Mouse (Mus musculus): Measurements from ENCODE around the gene Rtn3.
"Not testable (repeated sequence)": the region's sequence is repeated elsewhere in the genome, so short reads cannot be mapped to it uniquely, and the experiment has no call there.

The Rtn3 gene

DNA sequence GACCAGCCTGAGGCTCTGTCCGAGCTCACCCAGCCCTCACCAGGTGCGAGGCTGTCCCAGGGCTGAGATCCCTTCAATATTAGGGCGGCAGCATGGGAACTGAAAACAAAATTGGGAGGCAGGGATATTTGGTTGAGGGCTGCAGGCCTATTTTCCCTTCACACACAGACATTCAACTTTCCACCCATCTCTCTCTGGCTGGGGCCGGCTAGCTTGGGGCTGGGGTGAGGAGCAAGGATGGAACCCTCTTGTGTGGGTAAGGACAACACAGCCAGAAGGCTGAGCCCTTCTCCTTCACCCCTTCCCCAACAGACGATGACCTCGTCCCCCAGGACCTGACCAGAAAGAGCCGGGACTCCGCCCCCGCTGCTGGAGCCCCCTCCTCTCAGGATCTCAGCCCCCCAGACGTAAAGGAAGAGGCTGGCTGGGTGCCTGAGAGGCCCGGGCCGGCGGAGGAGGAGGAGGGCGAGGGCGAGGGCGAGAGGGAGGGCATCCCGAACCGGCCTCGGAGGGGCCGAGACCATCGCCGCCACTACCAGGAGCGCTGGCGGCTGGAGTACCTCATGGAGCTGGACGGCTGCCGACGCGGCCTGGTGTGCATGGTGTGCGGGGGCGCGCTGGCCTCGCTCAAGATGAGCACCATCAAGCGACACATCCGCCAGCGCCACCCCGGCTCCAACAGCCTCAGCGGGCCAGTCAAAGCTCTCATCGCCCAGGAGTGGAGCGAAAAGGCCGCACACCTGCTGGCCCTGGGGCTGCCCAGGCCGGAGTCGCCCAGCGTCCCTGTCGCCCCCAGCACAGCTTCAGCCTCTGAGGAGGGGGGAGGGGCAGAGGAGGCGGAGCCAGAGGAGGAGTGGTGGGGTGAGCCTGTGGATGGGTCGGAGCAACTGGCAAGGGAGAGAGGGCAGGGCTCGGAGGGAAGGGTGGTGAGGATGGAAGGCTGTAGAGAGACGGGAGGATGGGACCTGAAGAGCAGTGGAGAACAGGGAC lies 61.2 kb downstream of the Rtn3 start:
- DNase-seq: peak; percentile 45

DNA sequence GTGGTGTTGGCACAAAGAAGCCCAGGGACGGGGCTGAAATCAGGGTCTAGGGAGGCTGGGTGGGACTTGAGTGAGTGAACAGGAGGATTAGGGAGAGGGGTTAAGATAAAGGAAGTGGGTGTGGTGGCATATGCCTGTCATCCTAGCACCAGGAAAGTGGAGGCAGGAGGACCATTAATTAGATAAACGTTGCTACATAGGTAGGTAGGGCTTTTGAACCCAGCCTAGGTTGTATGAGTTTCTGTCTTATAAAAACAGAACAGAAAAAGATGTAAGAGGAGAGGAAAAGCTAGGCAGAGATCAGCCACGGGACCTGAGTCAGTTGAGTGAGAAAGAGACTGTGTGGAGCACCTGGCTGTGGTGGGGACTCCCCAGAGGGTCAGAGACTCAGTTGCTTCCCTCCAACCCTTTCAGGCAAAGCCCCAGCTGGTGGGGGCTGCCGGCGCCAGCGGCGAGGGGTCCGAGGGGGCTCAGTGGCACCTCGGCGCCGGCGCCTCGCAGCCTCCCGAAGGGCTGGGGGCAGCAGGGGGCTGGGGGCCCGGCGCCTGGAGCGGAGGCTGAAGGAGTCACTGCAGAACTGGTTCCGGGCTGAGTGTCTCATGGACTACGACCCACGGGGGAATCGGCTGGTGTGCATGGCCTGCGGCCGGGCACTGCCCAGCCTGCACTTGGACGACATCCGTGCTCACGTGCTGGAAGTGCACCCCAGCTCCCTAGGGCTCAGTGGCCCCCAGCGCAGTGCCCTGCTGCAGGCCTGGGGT lies 62.1 kb downstream of the Rtn3 start:
- no peak for DNase-seq

DNA sequence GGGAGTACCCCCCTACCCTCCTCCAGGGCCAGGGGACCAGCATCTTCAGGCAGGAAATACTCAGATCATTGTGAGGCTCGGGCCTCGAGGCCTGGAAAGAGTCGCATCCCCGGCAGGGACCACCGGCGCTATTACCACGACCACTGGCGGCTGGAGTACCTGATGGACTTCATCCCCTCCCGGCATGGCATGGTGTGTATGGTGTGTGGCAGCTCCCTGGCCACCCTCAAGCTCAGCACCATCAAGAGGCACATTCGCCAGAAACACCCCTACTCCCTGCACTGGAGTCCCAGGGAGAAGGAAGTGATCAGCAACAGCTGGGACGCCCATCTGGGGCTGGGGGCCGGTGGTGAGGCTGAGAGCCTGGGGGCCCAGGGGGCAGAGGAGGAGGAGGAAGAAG lies 63.0 kb downstream of the Rtn3 start:
- peak; percentile 37 for DNase-seq

DNA sequence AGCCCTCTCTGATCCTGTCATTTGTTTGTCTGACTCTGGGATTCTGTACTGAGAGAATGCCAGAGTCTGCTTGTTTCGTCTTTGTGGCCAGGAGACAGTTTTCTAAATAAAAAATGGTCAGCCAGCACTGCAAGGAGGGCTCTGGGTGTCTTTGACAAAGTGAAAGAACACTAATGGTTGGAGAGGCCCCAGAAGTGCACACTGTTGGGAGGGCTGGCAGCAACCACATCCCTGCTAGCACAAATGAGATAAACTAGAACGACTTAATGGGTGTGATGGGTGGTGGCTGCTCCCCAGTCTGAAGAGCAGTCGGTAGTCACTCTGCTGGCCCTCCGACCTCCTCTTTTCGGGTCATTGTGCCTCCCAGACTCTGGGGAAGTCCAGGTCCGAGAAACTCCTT lies 63.9 kb downstream of the Rtn3 start:
- DNase-seq: peak; percentile 31

DNA sequence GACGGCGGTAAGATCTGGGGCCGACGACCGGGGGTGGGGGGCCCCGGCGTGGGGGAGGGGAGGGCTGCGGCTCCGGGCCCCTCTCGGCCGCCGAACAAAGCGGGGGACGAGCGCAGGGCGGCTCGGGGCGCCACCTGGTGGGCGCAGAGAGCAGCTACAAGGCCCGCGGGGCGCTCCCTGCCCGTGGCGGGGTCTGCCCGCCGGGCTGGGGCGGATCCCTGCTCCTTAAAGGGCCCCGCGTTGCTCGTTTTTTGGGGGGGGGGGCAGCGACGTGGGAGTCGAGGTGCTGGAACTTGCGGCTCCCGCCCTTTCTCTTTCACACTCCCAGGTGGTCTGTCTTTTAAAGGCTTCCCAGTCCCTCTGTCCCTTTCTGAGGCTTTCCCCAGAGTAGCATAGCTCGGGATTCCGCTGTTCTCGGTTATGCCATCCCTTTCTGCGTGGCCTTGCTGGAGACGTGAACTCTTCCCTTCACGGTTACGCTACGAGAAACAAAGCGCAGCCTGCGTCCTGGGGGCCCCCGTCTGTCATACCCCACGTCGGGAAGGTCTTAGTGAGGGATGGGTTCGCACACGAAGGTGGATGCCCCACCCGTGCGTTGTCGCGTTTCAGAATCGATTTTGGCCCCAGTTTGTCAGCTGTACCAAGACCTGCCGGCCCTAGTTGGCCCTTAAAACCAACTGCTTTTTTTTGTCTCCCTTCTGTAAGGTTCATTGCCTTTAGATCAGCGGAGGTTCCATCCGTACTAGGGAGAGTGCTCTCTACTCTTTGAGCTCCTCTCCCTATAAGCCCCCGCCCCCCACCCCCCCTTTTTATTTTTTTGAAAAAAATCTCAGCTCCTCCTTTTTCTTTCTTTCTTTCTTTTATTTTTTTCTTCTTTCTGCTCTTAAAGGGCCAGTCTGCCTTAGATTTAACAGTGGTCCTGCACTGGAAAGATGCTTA lies 64.9 kb downstream of the Rtn3 start:
- DNase-seq: peak; percentile 93

DNA sequence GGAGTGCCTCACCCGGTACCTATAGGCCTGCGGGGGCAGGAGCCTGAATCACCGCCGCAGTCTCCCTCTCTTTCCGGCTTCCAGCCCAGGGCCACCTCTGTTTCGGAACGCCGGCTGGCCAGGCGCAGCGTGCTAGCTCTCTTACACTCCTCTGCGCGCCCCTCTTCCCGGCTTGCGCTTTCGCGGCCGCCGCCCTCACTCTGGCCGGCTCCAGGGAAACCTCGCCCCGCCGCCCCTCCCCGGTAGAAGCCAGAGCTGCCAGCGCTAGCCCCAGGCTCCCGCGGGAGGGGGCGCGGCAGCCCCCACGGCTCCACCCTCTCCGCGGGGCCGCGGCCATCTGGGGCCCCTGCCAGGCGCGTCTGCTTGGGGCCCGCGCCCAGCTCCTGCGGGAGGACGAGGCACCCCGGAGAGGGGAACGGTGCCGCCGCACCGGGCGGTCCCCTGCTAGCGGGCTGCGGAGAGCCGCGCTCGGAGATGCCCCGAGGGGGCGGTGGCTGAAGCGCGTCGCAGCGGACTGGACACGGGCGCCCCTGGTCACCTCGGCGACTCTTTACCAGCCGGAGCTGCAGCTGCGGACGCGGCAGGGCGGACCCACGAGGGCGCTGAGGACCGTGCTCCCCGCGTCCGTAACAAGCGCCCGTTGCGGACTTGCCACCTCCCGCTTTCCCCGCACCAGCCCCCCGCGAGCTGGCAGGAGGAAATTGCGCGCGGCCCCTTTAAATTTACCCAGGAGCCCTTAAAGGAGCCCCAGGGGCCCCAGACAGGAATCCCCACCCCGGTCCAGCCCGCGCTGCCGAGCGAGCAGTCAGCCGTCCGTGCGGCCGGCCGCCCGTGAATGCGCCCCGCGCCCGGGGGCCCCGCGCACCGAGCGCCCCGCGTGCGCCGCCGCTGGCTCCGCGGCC lies 66.0 kb downstream of the Rtn3 start, which contains the start of gene 2700081O15Rik:
Gene 2700081O15Rik (plus strand): TSS at position 792 of the 902 bp plus-strand sequence.
- peak; percentile 83 for DNase-seq

DNA sequence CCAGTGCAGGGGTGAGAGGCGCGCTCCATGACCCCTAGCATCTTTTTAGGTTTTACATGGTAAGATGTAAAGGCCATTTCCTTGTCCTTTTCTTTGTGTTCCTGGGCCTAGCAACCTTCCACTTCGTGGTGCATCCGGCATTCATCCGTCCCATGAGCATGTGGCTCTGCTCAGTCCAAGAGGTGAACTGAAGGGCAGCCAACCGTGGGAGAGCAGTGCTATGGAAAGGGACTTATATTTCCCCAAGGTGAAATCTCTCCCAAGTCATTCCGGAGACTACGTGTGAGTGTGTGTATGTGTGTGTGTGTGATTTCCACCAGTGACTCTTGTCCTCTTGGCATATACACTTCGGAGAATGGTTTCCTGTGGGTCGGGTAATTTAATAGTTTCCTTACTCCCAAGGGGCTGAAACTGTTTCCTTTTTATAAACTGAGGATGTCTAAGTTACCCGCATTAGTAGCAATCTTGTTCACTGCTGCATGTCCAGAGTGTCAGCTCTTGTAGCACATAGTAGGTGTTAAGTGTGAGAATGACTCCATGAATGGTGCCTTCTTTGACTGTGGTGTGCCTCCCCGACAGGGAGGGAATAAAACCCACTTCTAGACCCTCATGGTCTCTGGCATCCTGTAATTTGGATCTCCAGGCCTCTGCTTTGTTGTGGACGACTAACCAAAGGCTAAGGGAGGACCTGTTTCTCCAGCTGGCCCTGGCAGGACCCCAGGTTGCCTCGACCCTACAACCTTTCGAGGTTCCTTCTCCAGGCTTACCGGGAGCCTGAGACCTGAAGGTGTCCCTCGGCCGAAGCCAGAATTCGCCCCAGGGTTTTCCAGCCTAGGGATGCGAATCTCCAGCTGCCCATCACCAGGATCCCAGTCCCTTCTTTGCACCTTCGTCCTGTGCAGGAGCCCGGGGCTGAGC lies 66.9 kb downstream of the Rtn3 start:
- DNase-seq: no peak

DNA sequence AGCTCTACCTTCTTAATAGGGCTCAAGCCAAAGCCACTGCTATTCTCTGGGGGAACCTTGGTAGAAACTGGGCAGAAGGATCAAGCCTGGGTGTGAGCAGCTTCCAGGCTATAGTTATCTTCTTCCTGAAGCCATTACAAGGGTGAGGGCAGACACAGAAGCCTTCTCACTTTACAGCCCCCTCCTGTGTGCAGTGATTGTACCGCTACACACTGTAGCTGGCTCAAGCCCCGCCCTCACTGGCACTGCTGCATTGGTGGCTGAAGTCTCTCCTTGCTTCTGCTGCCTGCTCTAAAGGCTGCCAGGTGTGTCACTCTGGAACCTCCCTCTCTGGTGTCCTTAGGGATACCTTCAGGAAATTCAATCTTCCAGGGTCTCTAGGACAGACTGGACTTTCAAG lies 70.7 kb downstream of the Rtn3 start:
- DNase-seq: no peak

DNA sequence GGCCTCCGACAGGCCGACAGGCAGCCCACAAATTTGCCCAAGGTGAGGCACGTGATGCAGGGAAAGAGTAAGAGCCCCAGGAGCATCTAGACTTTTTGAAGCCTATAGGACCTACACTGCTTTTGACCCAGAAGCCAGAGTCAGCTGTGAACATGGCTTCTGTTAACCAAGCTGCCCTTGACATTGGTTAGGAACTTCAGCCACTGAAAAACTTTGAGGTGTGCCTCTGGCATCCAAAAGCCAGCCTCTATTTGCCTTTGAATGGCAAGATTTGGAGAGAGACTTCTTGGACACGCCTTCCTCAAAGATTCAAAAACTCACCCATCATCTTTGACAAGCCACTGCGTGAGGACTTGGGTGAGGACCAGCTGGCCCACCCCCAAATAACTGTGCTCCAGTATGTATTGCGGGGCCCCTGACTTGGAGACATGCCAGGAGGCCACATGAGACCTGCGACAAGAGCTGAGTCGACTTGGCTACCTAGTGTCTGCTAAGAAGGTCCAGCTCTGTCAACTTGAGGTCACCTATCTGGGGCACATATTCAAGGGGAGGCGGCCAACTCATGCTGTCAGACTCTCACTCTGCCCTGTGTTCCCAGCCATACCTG lies 78.4 kb downstream of the Rtn3 start:
- DNase-seq: no peak

DNA sequence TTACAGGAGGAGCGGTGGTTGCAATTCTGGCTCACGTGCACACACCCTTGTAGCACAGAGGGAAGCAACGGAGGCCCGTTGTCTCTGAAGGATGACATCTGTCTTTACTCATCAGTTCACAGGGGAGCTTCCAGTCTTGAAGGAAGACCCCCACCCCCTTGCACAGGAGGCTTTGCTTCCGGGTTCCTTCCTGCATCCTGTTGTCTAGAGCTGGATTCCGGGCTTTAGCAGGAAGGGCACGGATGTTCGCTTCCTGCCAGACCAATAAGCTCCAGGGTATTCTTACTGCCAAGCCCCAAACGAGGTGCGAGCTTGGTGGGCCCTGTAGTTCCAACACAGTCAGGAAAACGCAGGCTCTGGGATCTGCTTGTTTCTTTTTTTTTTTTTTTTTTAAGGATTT lies 82.4 kb downstream of the Rtn3 start:
- no peak for DNase-seq

DNA sequence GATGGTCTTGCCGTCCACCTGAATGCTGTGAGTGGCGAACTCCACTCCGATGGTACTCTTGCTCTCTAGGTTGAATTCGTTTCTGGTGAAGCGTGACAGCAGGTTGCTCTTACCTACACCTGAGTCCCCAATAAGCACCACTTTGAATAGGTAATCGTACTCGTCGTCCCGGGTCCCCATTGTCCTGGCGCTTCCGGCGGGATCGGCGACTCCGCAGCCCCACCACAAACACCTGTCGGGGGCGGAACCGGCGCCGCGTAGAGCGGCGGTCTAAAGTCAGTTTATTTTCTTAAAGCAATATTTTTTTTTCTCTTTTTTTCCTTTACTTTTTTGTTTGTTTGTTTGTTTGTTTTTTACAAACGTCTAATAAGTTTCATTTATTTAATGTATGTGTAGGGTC lies 84.2 kb downstream of the Rtn3 start:
- DNase-seq: not testable (repeated sequence)

DNA sequence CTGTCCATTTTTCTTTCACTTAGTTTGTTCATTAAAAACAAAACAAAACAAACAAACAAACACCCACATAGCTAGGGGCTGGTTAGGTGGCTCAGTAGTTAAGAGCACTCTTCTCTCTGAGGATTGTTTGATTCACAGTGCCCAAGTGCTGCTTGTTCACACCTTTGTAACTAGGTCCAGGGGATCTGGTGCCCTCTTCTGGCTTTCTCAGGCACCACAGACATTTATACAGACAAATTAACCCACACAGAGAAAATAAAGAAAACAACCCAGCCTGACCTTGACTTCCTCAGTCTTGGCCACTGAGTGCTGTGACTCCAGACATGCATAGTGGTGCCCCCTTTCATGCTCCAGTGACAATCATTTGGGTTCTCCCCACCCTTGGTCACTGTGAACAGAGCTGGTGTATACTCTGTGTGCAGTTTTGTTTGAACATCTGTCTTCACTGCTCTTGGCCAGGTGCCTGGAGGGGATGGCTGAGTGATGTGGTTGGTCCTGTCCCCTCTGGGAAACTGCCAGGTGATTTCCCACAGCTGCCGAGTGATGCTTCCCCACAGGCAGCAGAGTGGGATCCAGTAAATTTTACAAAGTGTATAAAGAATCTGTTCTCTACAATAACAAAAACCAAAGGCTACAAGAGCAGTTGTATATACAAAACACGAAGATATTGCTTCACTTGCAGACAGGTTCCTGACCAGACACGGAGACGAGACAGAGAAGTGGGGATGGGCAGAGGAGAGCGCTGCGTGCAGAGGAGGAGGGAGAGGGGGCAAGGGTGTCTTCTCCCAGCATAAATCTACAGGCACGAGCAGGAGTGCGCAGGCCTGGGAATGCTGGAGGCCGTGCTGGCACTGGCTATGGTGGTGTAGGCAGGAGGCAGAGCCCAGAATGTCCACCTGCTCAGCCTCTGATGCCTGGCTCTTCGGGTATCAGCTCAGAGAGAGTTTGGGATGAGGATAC lies 85.9 kb downstream of the Rtn3 start:
- peak; percentile 46 for DNase-seq

DNA sequence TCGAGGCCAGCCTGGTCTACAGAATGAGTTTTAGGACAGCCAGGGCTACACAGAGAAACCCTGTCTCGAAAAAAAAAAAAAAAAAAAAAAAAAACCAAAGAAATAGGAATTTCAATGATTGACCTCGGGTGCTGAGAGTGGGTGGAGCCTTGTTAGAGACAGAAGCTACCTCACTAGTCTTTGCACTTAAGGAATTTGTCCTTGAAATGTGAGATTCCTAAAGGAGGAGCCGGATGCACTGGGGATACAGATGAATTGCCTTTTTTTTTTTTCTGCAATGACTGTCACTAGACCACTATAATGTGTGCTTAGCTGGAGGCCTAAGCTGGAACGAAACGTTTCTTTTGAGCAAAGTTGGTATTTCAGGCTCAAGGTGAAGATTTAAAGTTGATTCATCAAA lies 94.6 kb downstream of the Rtn3 start:
- DNase-seq: no peak

DNA sequence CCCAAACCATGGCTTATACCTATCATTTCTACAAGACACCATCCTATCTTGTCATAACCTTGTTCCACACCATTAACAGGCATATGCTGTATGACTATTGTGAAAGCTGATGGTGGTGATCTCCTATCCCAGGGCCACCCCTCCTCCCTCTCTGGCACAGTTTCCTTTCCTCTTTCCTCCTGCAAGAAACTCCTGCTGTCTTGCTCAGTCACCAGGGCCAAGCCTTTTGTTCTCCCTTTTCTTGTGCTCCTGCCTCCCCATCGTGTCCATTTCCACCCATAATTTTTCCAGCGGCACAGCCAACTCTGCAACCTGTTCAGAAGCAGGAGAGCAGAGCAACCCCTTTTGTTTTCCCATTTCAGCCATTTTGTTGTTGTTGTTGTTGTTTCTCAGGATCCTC lies 97.0 kb downstream of the Rtn3 start:
- DNase-seq: no peak

DNA sequence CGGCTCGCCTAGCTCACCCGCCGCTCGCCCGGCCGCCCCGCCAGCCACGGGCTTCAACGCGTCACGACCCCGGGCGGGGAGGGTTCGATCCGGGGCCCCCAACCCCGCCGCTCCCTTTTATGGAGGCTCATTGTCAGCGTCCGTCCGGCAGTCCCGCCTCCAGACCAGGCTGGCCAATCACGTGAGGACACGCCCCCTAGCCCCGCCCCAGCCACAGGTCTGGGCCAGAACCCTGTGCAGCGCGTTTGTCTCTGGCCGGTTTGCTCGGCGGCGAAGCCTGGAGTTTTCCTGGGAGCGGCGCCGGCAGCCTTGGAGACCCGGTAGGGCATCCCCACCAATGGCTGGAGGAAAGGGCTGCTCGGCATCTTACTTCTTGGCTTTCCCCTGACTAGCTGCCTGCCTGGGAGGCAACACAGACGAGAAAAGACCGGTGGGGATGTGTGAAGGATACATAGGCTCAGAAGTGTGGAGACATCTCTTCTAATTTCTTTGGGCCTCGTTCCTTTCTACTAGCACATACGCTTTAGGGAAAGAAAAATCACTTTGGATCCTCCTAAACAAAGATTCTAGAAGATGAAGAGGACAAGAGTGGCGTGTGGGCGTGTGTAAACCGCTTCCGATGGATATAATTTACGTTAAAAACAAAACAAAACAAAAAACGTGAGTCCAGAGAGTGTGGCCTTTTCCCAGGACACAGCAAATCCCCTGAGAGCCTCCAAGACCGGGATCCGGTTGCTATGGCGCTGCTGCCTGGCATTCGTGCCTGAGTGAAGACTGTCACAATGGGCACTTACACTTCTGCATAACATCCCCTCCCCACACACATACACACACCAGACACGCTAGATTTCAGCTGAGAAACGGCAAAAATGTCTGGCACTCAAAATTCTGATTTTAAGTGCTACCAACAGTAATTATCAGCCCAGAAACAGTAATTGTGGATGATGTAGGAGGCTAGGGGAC lies 99.9 kb downstream of the Rtn3 start, which contains the start of gene Spindoc:
Gene Spindoc (minus strand): TSS at position 92 of the 963 bp plus-strand sequence.
- peak; percentile 99 for DNase-seq

DNA sequence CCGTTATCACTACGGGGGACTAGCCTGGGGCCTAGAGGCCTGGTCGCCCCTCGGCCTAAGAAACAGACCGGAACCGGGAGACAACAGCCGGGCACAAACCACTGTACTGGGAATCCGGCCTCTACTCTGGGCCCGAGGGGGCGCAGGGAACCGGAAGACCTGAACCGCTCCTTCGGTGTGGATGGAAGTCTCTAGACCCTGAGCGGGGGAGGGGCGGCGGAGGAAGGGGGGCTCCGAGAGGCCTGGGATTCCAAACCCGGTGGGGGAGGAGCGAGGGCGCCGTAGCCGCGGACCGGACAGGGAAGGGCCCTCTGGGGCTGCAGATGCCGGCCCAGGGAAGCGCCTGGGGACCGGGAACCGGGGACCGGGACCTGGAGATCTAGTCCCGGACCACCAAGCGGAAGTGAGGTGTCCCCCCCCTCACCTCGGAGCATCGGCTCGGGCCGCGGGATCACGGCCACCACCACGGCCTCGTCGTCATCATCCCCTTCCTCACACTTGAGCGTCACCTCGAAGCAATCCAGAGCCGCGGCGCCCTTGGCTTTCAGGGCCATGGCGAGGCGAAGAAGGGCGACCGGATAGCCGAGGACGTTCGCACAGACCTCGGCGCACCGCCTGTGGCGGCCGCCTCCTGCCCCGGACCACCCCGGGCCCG lies 100.7 kb downstream of the Rtn3 start:
- DNase-seq: peak; percentile 86

DNA sequence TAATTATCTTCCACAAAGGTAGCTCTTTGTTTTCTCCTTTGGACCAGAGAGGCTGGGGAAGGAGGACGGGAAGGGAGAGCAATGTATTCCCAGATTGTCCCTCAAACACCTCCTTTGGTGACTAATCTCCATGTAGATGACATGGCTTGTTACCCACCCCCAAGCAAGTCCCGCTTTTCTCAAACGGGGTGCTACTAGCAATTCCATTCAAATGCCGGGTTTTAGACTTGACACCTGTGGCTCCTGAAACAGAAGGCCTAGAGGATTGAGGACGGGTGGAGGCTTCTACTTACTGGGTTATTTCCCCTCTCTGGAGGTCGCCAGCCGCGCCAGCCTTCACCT lies 101.2 kb downstream of the Rtn3 start:
- DNase-seq: no peak

All from thymus, postnatal 4 days (tissue).